Mouse (Mus musculus): ENCODE data around the gene Tmem63b. TPM values are rescaled to one million over a fixed set of nuclear protein-coding genes. Genes with fewer than 3 reads are reported as not detected.
A peak's percentile ranks its signal among the peaks of the same experiment; 100 is the strongest.

Gene Tmem63b
- polyA plus RNA-seq, 1 experiment from 2014 or later, result 7.7 TPM

DNA sequence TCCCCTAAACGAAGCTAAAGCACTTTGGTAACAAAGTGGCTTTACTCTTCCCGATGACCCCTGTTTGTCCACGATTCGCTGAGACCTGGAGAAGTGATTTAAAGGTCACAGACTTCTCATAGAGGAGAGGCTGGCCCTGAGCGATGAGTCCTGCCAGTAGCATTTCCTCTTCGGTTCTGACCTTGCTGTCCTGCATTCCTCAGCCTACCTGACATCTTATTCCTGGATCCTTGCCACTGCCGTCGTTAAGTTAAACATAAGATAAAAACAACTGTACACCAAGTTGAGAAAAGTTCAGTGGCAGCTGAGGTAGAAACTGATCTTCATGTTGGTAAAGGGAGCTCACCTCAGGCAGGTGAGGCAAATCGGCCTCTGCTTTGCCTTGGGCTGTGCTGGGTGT, 2.4 kb upstream of the Tmem63b start:
- Histone ChIP-seq H3K36me3 (no peaks in the 10 kb centered on the region), H3K9me3 (replicated peaks) (no peaks in the 10 kb centered on the region), H3K9ac (no peak overlapping the region), H3K27me3 (peaks cover 6% of the 10 kb centered on the region; the same call in 1 of the 2 replicates), H3K27ac (no peak overlapping the region), H3K4me2 (no peak overlapping the region), H3K4me1 (replicated peaks) (peaks cover 66% of the 10 kb centered on the region), H3K4me3 (replicated peaks) (no peak overlapping the region)
- 80% methylated on average over 9 of the region's 9 CpGs for WGBS (ENCODE audit: insufficient replicate concordance)
- DNase-seq, result no peak
- no peak for ATAC-seq (ENCODE audit: low read depth)

DNA sequence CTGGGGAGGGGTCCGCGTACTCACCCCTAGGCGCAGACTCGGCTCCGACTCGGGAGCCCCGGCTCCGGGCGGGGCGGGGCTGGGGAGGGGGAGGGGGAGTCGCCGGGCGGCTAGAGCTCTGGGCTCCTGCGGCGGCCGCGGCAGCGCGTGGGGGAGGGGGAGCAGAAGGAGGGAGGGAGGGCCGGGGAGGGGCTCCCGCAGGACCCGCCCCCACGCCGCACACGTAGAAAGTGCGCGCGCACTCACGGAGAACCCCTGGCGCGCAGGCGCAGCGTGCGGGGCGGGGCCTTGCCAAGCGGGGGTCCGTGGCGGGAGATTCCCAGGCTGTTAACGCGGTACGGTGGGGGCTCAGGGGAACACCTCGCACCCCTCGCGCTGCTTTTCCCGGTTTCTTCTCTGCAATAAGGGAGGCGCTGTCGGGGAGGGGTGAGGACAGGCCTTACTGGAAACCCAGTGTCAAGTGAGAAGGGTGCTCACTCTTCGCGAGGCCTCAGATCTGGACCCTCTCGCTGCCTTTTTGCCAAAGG, 549 bp downstream of the Tmem63b start, which contains the start of gene Mrpl14:
Gene Mrpl14 (plus strand): TSS at position 230 of the 527 bp plus-strand sequence.
- H3K4me3 ChIP-seq (replicated peaks), result peak within 1 kb of the TSS; percentile 87
- peaks cover 6% of the 10 kb centered on the region; the same call in 1 of the 2 replicates for H3K27me3 ChIP-seq
- H3K4me2 ChIP-seq, result peak within 1 kb of the TSS; percentile 100
- WGBS (ENCODE audit: insufficient replicate concordance), result under 1% methylated on average over 40 of the region's 50 CpGs
- peak within 1 kb of the TSS; percentile 84 for H3K27ac ChIP-seq
- DNase-seq, result peak; percentile 81
- H3K36me3 ChIP-seq, result no peaks in the 10 kb centered on the region
- peak within 1 kb of the TSS; percentile 93 for H3K9ac ChIP-seq
- ATAC-seq (ENCODE audit: low read depth), result peak; percentile 80
- H3K4me1 ChIP-seq (replicated peaks), result peaks cover 47% of the 10 kb centered on the region
- H3K9me3 ChIP-seq (replicated peaks), result no peaks in the 10 kb centered on the region

DNA sequence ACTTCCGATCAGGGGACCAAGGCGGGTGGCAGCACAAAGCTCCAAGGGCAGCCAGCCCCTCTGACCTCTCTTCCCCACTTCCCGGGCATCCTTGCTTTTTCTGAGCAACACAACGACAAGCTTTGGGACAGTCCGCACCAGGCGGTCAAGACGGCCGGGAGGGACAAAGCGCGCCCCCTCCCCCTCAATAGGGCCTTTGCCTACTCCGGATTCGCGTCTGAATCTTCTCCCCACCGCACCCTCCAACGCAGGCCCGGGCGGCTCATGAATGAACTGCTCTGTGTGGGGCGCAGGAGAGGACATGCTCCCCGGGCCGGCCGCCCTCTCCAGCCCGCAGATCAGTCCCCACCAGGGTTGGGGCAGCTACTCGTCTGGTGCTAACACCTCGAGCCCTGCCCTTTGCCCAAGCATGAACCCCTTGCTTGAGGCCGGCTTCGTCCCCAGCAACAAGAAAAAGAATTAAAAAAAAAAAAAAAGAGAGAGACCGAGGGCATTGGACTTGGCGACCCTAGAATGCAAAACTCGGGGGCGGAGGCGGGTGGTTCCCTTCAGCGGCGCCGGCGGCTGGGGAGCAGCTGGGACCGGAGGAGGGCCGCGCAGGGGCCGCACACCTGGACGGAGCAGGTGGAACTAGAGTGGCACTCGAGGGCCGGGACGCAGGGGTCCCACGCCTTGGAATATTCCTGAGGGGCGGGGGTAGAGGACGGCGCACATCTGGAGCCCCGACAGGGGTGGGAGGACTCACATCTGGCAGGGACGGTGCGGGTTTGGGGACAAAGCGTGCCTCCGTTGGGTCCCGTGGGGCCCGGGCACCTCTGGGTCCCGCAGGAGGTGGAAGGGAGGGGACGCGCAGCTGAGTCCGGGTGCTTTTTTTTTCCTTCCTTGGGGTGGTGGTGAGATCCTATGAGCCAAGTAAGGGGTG, 1.3 kb downstream of the Tmem63b start:
- Histone ChIP-seq H3K4me3 (replicated peaks) (peak overlapping the region; percentile 87), H3K9ac (peak overlapping the region; percentile 93), H3K27ac (peak overlapping the region; percentile 67), H3K9me3 (replicated peaks) (no peaks in the 10 kb centered on the region), H3K4me1 (replicated peaks) (peaks cover 49% of the 10 kb centered on the region), H3K36me3 (no peaks in the 10 kb centered on the region), H3K27me3 (peaks cover 6% of the 10 kb centered on the region; the same call in 1 of the 2 replicates), H3K4me2 (peak overlapping the region; percentile 100)
- 1% methylated on average over 58 of the region's 58 CpGs for WGBS (ENCODE audit: insufficient replicate concordance)
- ATAC-seq (ENCODE audit: low read depth), result peak; percentile 61
- DNase-seq, result peak; percentile 39

DNA sequence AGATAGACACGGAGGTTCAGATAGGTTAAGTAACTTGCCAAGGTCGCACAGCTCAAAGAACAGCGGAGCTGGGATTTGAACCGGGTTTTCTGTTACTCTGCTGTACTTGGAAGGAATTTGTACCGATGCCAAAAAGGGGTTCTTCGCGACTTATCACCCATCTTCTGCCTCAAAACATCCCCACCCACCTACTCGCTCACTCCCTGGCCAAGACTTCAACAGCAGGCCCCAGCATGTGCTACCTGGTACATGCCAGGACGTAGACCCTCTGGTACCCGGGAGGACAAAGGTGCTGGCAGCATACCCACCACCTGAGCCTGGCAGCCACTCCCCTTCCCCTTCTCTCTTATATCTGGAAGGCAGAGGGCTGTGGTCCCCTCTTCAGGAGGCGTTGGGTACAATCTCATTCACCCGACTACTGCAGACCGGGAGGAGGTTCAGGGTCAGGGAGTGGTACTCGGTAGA, 2.0 kb downstream of the Tmem63b start:
- Histone ChIP-seq H3K27me3 (peaks cover 6% of the 10 kb centered on the region; the same call in 1 of the 2 replicates), H3K9ac (peak overlapping the region; percentile 93), H3K4me3 (replicated peaks) (peak overlapping the region; percentile 87), H3K4me1 (replicated peaks) (peaks cover 46% of the 10 kb centered on the region), H3K27ac (no peak overlapping the region), H3K4me2 (peak overlapping the region; percentile 100), H3K36me3 (no peaks in the 10 kb centered on the region), H3K9me3 (replicated peaks) (no peaks in the 10 kb centered on the region)
- DNase-seq (no peak), ATAC-seq (ENCODE audit: low read depth) (no peak)
- WGBS (ENCODE audit: insufficient replicate concordance), result 34% methylated on average over 14 of the region's 14 CpGs

DNA sequence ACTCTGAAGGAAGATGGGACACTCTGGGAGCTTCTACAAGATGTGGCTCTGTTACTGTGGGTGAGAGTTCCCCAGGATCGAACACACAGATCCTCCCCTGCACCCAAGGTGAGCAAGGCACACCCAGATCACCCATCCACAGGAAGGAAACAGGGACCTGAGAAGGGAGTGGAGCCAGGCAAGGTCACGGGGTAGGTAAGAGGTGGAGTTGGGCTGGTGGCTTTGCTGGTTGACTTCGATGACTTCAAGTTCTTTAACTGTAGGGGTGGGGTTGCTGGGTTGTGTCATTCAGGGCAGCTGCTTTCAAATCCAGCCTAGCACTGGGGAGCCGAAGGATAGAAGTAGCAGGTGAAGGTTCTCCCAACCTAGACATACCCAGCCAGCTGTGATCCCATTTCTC, 3.9 kb downstream of the Tmem63b start:
- no peak overlapping the region for H3K27ac ChIP-seq
- H3K9ac ChIP-seq, result no peak overlapping the region
- 67% methylated on average over 4 of the region's 4 CpGs for WGBS (ENCODE audit: insufficient replicate concordance)
- H3K4me3 ChIP-seq (replicated peaks), result no peak overlapping the region
- H3K9me3 ChIP-seq (replicated peaks), result no peaks in the 10 kb centered on the region
- no peak for DNase-seq
- no peak for ATAC-seq (ENCODE audit: low read depth)
- no peak overlapping the region for H3K4me2 ChIP-seq
- H3K36me3 ChIP-seq, result 0 out of 2 replicates have a peak, but pooled peaks cover under 1% of the 10 kb centered on the region
- H3K27me3 ChIP-seq, result peaks cover 6% of the 10 kb centered on the region; the same call in 1 of the 2 replicates
- peaks cover 43% of the 10 kb centered on the region for H3K4me1 ChIP-seq (replicated peaks)

DNA sequence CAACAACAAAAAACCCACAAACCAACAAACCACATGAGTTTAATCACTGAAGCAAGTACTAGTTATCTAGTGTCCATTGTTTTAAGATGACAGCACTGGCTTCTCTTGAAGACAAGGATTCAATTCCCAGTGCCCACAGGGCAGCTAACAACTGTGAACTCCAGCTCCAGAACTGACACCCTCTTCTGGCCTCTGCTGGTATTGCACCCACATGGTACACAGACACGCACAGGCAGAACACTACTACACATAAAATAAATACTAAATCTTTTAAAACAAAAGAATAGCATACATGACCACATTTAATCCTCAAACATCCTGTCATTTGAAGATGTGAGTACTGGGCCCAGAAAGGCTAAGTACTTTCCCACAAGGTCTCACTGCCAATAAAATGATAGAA, 5.1 kb downstream of the Tmem63b start:
- no peak overlapping the region for H3K27ac ChIP-seq
- H3K9ac ChIP-seq, result no peak overlapping the region
- H3K4me3 ChIP-seq (replicated peaks), result no peak overlapping the region
- no peak overlapping the region for H3K4me2 ChIP-seq
- 89% methylated on average over 1 of the region's 1 CpGs for WGBS (ENCODE audit: insufficient replicate concordance)
- no peaks in the 10 kb centered on the region for H3K9me3 ChIP-seq (replicated peaks)
- peaks cover 6% of the 10 kb centered on the region; the same call in 1 of the 2 replicates for H3K27me3 ChIP-seq
- ATAC-seq (ENCODE audit: low read depth), result no peak
- peaks cover 32% of the 10 kb centered on the region for H3K4me1 ChIP-seq (replicated peaks)
- 0 out of 2 replicates have a peak, but pooled peaks cover 4% of the 10 kb centered on the region for H3K36me3 ChIP-seq
- DNase-seq, result no peak

DNA sequence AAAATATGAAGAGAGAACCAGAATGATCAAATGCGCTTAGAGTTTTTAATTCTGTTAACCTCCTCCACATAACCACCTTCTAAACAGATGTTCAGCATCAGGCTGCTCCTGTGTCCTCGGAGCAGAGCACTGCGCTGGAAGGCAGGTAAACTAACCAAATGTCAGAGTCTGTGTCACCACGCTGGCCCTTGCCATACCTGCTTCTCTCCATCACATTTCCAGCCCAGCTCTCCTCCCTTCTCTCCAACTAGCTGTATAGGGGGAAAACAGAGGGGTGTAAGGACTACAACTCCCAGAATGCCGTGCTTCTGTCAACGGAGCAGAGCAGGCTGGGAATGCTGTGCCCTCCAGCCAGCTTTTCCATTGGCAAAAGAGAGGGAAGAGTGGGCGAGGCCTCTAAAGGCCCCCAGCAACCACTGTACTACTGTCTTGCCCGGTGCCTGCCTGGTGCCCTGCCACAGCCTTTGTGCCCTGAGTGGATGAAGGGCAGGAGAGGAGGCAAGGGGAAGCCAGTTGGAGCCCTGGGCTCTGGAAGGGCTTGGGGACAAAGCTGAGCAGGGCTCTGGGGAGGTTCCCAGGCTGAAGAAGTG, 6.2 kb downstream of the Tmem63b start:
- peak overlapping the region; percentile 26 for H3K4me2 ChIP-seq
- no peaks in the 10 kb centered on the region for H3K9me3 ChIP-seq (replicated peaks)
- ATAC-seq (ENCODE audit: low read depth) (no peak), DNase-seq (no peak)
- H3K4me1 ChIP-seq (replicated peaks), result peaks cover 30% of the 10 kb centered on the region
- peaks cover 10% of the 10 kb centered on the region for H3K36me3 ChIP-seq
- H3K27ac ChIP-seq, result peak overlapping the region; percentile 54; the same call in 1 of the 2 replicates
- peaks cover 6% of the 10 kb centered on the region; the same call in 1 of the 2 replicates for H3K27me3 ChIP-seq
- 54% methylated on average over 8 of the region's 8 CpGs for WGBS (ENCODE audit: insufficient replicate concordance)
- H3K4me3 ChIP-seq (replicated peaks), result no peak overlapping the region; the same call in 1 of the 2 replicates
- H3K9ac ChIP-seq, result peak overlapping the region; percentile 26; the same call in 1 of the 2 replicates

DNA sequence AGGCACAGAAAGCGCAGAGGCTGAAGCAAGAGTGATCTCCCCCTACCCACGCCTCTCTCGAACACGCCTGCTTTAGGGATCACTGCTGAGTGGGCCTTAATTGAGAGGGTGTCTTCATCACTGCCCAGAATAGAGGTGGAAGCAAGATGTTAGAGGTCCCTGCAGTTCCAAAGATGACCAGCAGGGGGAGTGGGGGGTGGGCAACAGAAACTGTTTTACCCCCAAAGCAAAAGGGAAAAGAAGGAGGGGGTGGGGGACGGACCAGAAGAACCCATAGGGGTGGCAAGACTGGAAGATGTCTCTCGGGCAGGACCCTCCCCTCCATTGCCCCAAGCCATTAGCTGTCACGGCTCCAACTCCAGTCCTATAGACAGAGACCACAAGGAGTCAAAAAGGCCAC, 8.6 kb downstream of the Tmem63b start:
- DNase-seq (peak; percentile 18), ATAC-seq (ENCODE audit: low read depth) (peak; percentile 13; the same call in 1 of the 2 replicates)
- Histone ChIP-seq H3K4me1 (replicated peaks) (peaks cover 13% of the 10 kb centered on the region), H3K9ac (no peak overlapping the region), H3K36me3 (peaks cover 27% of the 10 kb centered on the region), H3K4me3 (replicated peaks) (no peak overlapping the region), H3K27me3 (no peaks in the 10 kb centered on the region), H3K27ac (no peak overlapping the region), H3K9me3 (replicated peaks) (no peaks in the 10 kb centered on the region), H3K4me2 (no peak overlapping the region)
- WGBS (ENCODE audit: insufficient replicate concordance), result 21% methylated on average over 7 of the region's 7 CpGs

DNA sequence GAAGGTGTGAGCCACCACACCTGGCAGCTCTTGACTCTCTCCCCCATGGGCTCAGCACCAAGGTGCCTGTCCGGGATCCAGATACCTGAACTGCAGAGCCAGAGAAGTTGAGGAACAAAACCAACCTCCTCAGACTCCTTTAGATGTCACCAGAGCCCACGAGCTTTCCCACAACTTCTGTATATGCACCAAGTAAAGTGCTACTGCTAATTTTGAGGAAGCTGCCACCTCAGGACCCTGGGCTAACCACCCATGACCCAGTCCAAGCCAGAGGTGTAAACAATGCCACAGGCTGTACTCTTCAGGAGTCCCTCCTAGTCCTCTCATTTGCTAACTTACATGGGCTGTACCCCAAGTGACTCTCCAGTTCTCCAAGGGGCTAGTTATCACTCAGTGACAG, 14.1 kb downstream of the Tmem63b start:
- Histone ChIP-seq H3K27ac (no peak overlapping the region), H3K4me3 (replicated peaks) (no peak overlapping the region), H3K9ac (no peak overlapping the region), H3K36me3 (peaks cover 41% of the 10 kb centered on the region), H3K27me3 (no peaks in the 10 kb centered on the region), H3K9me3 (replicated peaks) (no peaks in the 10 kb centered on the region), H3K4me2 (no peak overlapping the region), H3K4me1 (replicated peaks) (no peaks in the 10 kb centered on the region)
- DNase-seq (no peak), ATAC-seq (ENCODE audit: low read depth) (no peak)
- WGBS (ENCODE audit: insufficient replicate concordance), result 49% methylated on average over 2 of the region's 2 CpGs

DNA sequence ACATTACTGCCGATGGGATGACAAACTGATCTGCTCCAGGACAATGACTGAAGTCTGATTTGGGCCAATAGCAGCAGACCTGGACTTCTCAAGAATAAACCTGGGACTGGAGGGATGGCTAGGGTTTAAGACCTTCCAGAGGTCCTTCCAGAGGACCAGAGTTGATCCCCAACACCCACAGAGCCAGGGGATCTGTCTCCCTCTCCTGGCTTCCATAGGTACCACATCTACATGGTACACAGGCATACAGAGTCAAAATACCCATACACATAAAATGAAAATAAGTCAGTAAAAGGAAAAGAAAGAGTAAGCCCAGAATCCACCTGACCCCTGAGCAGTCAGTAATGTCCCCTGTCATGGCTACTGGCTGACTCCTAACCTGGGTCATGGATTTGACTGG, 14.9 kb downstream of the Tmem63b start:
- H3K4me3 ChIP-seq (replicated peaks), result no peak overlapping the region
- H3K9me3 ChIP-seq (replicated peaks), result no peaks in the 10 kb centered on the region
- no peaks in the 10 kb centered on the region for H3K4me1 ChIP-seq (replicated peaks)
- H3K36me3 ChIP-seq, result peaks cover 45% of the 10 kb centered on the region
- WGBS (ENCODE audit: insufficient replicate concordance), result 80% methylated on average over 1 of the region's 1 CpGs
- H3K9ac ChIP-seq, result no peak overlapping the region
- no peak for DNase-seq
- H3K27ac ChIP-seq, result no peak overlapping the region
- no peak overlapping the region for H3K4me2 ChIP-seq
- no peaks in the 10 kb centered on the region for H3K27me3 ChIP-seq
- ATAC-seq (ENCODE audit: low read depth), result no peak

DNA sequence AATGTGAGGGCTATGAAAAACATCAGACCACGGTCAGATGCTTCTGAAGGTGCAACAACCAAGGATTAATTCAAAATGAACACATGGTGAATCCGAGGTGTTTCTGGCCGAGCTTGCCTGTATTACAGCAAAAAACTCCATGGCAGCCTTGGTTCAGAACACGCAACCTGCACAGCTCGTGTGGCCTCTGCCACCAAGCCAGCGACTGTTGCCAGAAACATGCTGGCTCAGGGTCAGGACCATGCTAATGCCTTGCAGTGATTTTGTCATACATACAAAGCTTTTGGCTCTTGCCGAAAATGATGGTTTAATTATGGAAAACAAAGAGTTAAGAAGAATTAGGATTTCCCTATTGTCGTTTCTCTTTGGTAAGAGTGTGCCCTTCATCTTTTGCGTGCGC, 18.7 kb downstream of the Tmem63b start:
- 81% methylated on average over 10 of the region's 10 CpGs for WGBS (ENCODE audit: insufficient replicate concordance)
- no peaks in the 10 kb centered on the region for H3K27me3 ChIP-seq
- H3K4me3 ChIP-seq (replicated peaks), result no peak overlapping the region
- DNase-seq, result no peak
- no peak overlapping the region for H3K27ac ChIP-seq
- H3K9ac ChIP-seq, result no peak overlapping the region
- H3K4me2 ChIP-seq, result no peak overlapping the region
- peaks cover 10% of the 10 kb centered on the region for H3K4me1 ChIP-seq (replicated peaks)
- peaks cover 39% of the 10 kb centered on the region for H3K36me3 ChIP-seq
- H3K9me3 ChIP-seq (replicated peaks), result no peaks in the 10 kb centered on the region
- ATAC-seq (ENCODE audit: low read depth), result no peak
